Mouse (Mus musculus) MEL (cell line): Measurements from ENCODE around the gene Sclt1.

Source experiments
- CHD1 ChIP-seq: IDR thresholded peaks from 2 replicates; pipeline ENCODE4 v1.6.1; 2012; ENCODE audit warnings: low read depth, mild to moderate bottlenecking, inconsistent platforms, low read length, improper control_type of control experiment
- CTCF ChIP-seq, 3 experiments: IDR thresholded peaks in 2 of 3; conservative IDR thresholded peaks in 1 of 3; 2 replicates each; pipeline ENCODE4 v1.5.1; 2011 to 2012; ENCODE audit warnings: low read length in 3 of 3, low read depth in 2 of 3, mild to moderate bottlenecking in 2 of 3, improper control_type of control experiment in 1 of 3, inconsistent platforms in 1 of 3, mixed read lengths in 1 of 3, moderate library complexity in 1 of 3; ENCODE audit not compliant: control insufficient read depth in 1 of 3, insufficient read depth in 1 of 3, poor library complexity in 1 of 3, severe bottlenecking in 1 of 3
- GATA1 ChIP-seq: IDR thresholded peaks from 2 replicates; pipeline ENCODE4 v1.6.1; 2011; ENCODE audit warnings: low read depth, low read length, improper control_type of control experiment
- POLR2A ChIP-seq, 2 experiments: IDR thresholded peaks; 2 replicates each; pipeline ENCODE4 v1.6.1; 2011 to 2012; ENCODE audit warnings: low read length in 2 of 2, mild to moderate bottlenecking in 2 of 2, control low read depth in 1 of 2, improper control_type of control experiment in 1 of 2, low read depth in 1 of 2, moderate library complexity in 1 of 2; ENCODE audit not compliant: control insufficient read depth in 1 of 2, insufficient read depth in 1 of 2, poor library complexity in 1 of 2
- POLR2AphosphoS5 ChIP-seq: IDR thresholded peaks from 2 replicates; pipeline ENCODE4 v1.6.1; 2012; ENCODE audit warnings: low read depth, borderline replicate concordance, mild to moderate bottlenecking, inconsistent platforms, low read length, moderate library complexity, mixed read lengths
- SIN3A ChIP-seq: IDR thresholded peaks from 2 replicates; pipeline ENCODE4 v1.6.1; 2012; ENCODE audit warnings: low read length, improper control_type of control experiment, inconsistent platforms
- TAL1 ChIP-seq: IDR thresholded peaks from 2 replicates; pipeline ENCODE4 v1.6.1; 2012; ENCODE audit warnings: mild to moderate bottlenecking, inconsistent platforms, low read length, moderate library complexity, mixed read lengths
- ZMIZ1 ChIP-seq: IDR thresholded peaks from 2 replicates; pipeline ENCODE4 v1.6.1; 2012; ENCODE audit warnings: low read depth, mild to moderate bottlenecking, inconsistent platforms, low read length, improper control_type of control experiment, moderate library complexity

DNA sequence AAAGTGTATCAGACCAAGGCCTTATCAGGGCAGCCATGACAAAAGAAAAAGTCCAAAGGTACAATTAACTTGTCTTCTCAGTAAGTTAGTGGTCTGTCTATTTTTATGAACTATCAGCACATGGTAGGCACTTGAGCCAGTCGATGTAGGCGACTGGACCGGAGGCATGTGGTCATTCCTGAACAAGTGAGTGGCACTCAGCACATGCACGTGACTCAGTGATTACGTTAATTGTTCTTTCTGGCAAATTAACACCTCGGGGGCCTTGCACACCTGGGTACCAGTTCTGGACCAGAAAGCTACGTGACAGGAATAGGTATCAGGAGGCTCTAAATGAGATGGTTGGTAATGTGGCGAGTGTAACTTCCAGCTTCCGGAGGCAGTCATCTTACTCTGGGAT lies 135.3 kb downstream of the Sclt1 start:
- TF ChIP-seq CTCF (IDR thresholded peaks at IDR 0.05 in 2 of 3, conservative IDR thresholded peaks at IDR 0.05 in 1 of 3; ENCODE audit: control insufficient read depth in 1 of 3, insufficient read depth in 1 of 3, low read depth in 2 of 3, low read length in 3 of 3, poor library complexity in 1 of 3, severe bottlenecking in 1 of 3), result no peak
- no peak for TF ChIP-seq GATA1
- TF ChIP-seq POLR2AphosphoS5, result no peak
- no peak for TF ChIP-seq ZMIZ1
- no peak for TF ChIP-seq CHD1
- TF ChIP-seq POLR2A (IDR thresholded peaks at IDR 0.05; ENCODE audit: control insufficient read depth in 1 of 2, insufficient read depth in 1 of 2, low read depth in 1 of 2, low read length in 2 of 2, poor library complexity in 1 of 2), result peak in 1 of 2 experiments; percentile 18; a peak in 1 of 4 replicates
- no peak for TF ChIP-seq SIN3A
- no peak for TF ChIP-seq TAL1
